Mouse (Mus musculus) G1E (cell line): ENCODE measurements around the gene Cop1. TPM values are rescaled to one million over a fixed set of nuclear protein-coding genes. Genes with fewer than 3 reads are reported as not detected.

Experiments used
- ATAC-seq: 2 replicates; pipeline ENCODE4 v1.8.0; 2016; ENCODE audit warnings: mild to moderate bottlenecking; ENCODE audit not compliant: insufficient number of reproducible peaks, poor library complexity, low FRiP score, severe bottlenecking; ENCODE audit errors: extremely low read depth
- DNase-seq: peaks from one replicate; pipeline ENCODE4 v3.0.0; 2012; ENCODE audit warnings: low spot score
- H3K27me3 ChIP-seq: 2 replicates; pipeline ENCODE4 v1.6.1; 2012; ENCODE audit warnings: mild to moderate bottlenecking, low read length, inconsistent platforms; ENCODE audit not compliant: insufficient read depth
- H3K36me3 ChIP-seq: replicated peaks from 2 replicates; pipeline ENCODE3; 2012; ENCODE audit warnings: mild to moderate bottlenecking, inconsistent platforms
- H3K4me1 ChIP-seq: 2 replicates; pipeline ENCODE4 v1.6.1; 2012; ENCODE audit warnings: low read depth, low read length, inconsistent platforms, mixed read lengths; ENCODE audit not compliant: insufficient read depth
- H3K4me3 ChIP-seq: 2 replicates; pipeline ENCODE4 v1.5.1; 2012; ENCODE audit warnings: low read depth, mild to moderate bottlenecking, inconsistent platforms, low read length, moderate library complexity, mixed read lengths
- H3K9me3 ChIP-seq: replicated peaks from 2 replicates; pipeline ENCODE4 v1.6.1; 2012; ENCODE audit warnings: inconsistent platforms
- CTCF ChIP-seq: IDR thresholded peaks from 2 replicates; pipeline ENCODE4 v1.5.1; 2012; ENCODE audit warnings: low read depth, low read length, inconsistent platforms, mixed read lengths
- GATA1 ChIP-seq: IDR thresholded peaks from 2 replicates; pipeline ENCODE4 v1.6.1; 2012; ENCODE audit warnings: borderline replicate concordance, low read length, inconsistent platforms, mixed read lengths
- GATA2 ChIP-seq: IDR thresholded peaks from 2 replicates; pipeline ENCODE4 v1.6.1; 2012; ENCODE audit warnings: low read depth, low read length, inconsistent platforms, borderline replicate concordance
- POLR2AphosphoS5 ChIP-seq: IDR thresholded peaks from 2 replicates; pipeline ENCODE4 v1.6.1; 2012; ENCODE audit warnings: low read depth, low read length, inconsistent platforms; ENCODE audit not compliant: insufficient replicate concordance
- TAL1 ChIP-seq: conservative IDR thresholded peaks from 2 replicates; pipeline ENCODE4 v1.6.1; 2012; ENCODE audit warnings: low read depth, low read length, inconsistent platforms, mixed read lengths
- polyA plus RNA-seq: library from polyadenylated mRNA; stranded (reverse); fragments of >175 nt; gene quantifications from 2 replicates; pipeline ENCODE4 v1.2.3, GENCODE M21; 2012
- total RNA-seq, 2 experiments: library from RNA; stranded (forward) in 1 of 2; stranded (reverse) in 1 of 2; fragments of 200-1000 nt in 1 of 2; fragments of >200 nt in 1 of 2; fragmentation: Nextera tagmentation in 1 of 2; gene quantifications; 2 replicates each; pipeline ENCODE4 v1.2.3; 2014 to 2017

Gene Cop1
- total and polyA plus RNA-seq, 3 experiments = 38.1 to 160 (median 121) TPM

- Histone ChIP-seq H3K4me3 (no peak overlapping the region), H3K9me3 (no peaks in the 10 kb centered on the region), H3K36me3 (peaks cover 20% of the 10 kb centered on the region), H3K27me3 (no peaks in the 10 kb centered on the region), H3K4me1 (peaks cover 47% of the 10 kb centered on the region)
- no peak for DNase-seq
- no peak for ATAC-seq
- TF ChIP-seq GATA2 = no peak
Measured at GRCm38 (mm10) chr1:159235674-159236073, 3.6 kb downstream of the Cop1 start.

- DNase-seq = peak; percentile 19
- peaks cover 29% of the 10 kb centered on the region for H3K36me3 ChIP-seq
- peak; percentile 81 for ATAC-seq
- TF ChIP-seq POLR2AphosphoS5 (no peak), TAL1 (peak; percentile 62)
- H3K4me3 ChIP-seq = peak overlapping the region; percentile 55; the same call in 1 of the 2 replicates
- H3K9me3 ChIP-seq = no peaks in the 10 kb centered on the region
- peaks cover 43% of the 10 kb centered on the region for H3K4me1 ChIP-seq
- H3K27me3 ChIP-seq = no peaks in the 10 kb centered on the region
Measured at GRCm38 (mm10) chr1:159238147-159238546, 6.0 kb downstream of the Cop1 start.

- H3K36me3 ChIP-seq = peaks cover 42% of the 10 kb centered on the region
- no peak for TF ChIP-seq GATA2
- no peak for TF ChIP-seq POLR2AphosphoS5
- no peak for TF ChIP-seq TAL1
- TF ChIP-seq CTCF = no peak
- TF ChIP-seq GATA1 = no peak
- no peak for ATAC-seq
Measured at GRCm38 (mm10) chr1:159250320-159250719, 18.2 kb downstream of the Cop1 start.

GRCm38 (mm10) chr1:159253078-159253477 is 21.0 kb downstream of the Cop1 start:
- Histone ChIP-seq H3K27me3 (no peaks in the 10 kb centered on the region), H3K36me3 (peaks cover 53% of the 10 kb centered on the region), H3K4me1 (no peaks in the 10 kb centered on the region), H3K9me3 (no peaks in the 10 kb centered on the region), H3K4me3 (no peak overlapping the region)
- DNase-seq (no peak), ATAC-seq (no peak)
- TF ChIP-seq TAL1 (no peak), GATA2 (no peak), CTCF (no peak), POLR2AphosphoS5 (no peak), GATA1 (no peak)

More at GRCm38 (mm10) chr1:159250320-159250719, 18.2 kb downstream of the Cop1 start:
- no peaks in the 10 kb centered on the region for H3K27me3 ChIP-seq
- DNase-seq = no peak
- H3K4me1 ChIP-seq = no peaks in the 10 kb centered on the region; the same call in 1 of the 2 replicates
- H3K4me3 ChIP-seq = no peak overlapping the region
- H3K9me3 ChIP-seq = no peaks in the 10 kb centered on the region

GRCm38 (mm10) chr1:159254906-159255685 is 23.0 kb downstream of the Cop1 start:
- no peak for ATAC-seq
- Histone ChIP-seq H3K36me3 (peaks cover 54% of the 10 kb centered on the region), H3K4me1 (no peaks in the 10 kb centered on the region), H3K27me3 (no peaks in the 10 kb centered on the region), H3K9me3 (no peaks in the 10 kb centered on the region), H3K4me3 (no peak overlapping the region)
- TF ChIP-seq POLR2AphosphoS5 (no peak), GATA2 (no peak)
- no peak for DNase-seq

GRCm38 (mm10) chr1:159256543-159256942 is 24.4 kb downstream of the Cop1 start:
- DNase-seq = no peak
- peaks cover 52% of the 10 kb centered on the region for H3K36me3 ChIP-seq

GRCm38 (mm10) chr1:159263820-159264219 is 31.7 kb downstream of the Cop1 start:
- no peaks in the 10 kb centered on the region for H3K4me1 ChIP-seq
- ATAC-seq (no peak), DNase-seq (no peak)
- no peak for TF ChIP-seq POLR2AphosphoS5
- no peak for TF ChIP-seq CTCF
- no peak for TF ChIP-seq TAL1
- H3K36me3 ChIP-seq = peaks cover 27% of the 10 kb centered on the region
- no peaks in the 10 kb centered on the region for H3K27me3 ChIP-seq
- H3K4me3 ChIP-seq = no peak overlapping the region
- H3K9me3 ChIP-seq = no peaks in the 10 kb centered on the region

More at GRCm38 (mm10) chr1:159256543-159256942, 24.4 kb downstream of the Cop1 start:
- Histone ChIP-seq H3K9me3 (no peaks in the 10 kb centered on the region), H3K4me1 (no peaks in the 10 kb centered on the region), H3K4me3 (no peak overlapping the region), H3K27me3 (no peaks in the 10 kb centered on the region)
- ATAC-seq = no peak
- TF ChIP-seq GATA2 (no peak), TAL1 (no peak), CTCF (no peak), GATA1 (no peak), POLR2AphosphoS5 (no peak)
